Mouse (Mus musculus) myocyte (in vitro differentiated cells): Measurements from ENCODE around the gene Nxph1.

Experiments used
- CEBPB ChIP-seq: IDR thresholded peaks from 2 replicates; pipeline ENCODE4 v1.6.1; 2011; ENCODE audit warnings: mild to moderate bottlenecking, moderate library complexity; ENCODE audit not compliant: poor library complexity, insufficient read depth, severe bottlenecking
- E2F4 ChIP-seq: IDR thresholded peaks from one replicate; pipeline ENCODE4 v1.6.1; 2011; ENCODE audit warnings: mild to moderate bottlenecking, control low read depth, moderate library complexity; ENCODE audit not compliant: insufficient read depth
- MAX ChIP-seq: IDR thresholded peaks from one replicate; pipeline ENCODE4 v1.6.1; 2011; ENCODE audit warnings: low read depth, mild to moderate bottlenecking, control low read depth
- MYOG ChIP-seq, 3 experiments: IDR thresholded peaks; one replicate each; pipeline ENCODE4 v1.6.1; 2011; ENCODE audit warnings: control low read depth in 2 of 3, low read depth in 2 of 3, mild to moderate bottlenecking in 2 of 3; ENCODE audit not compliant: insufficient read length in 2 of 3, control insufficient read depth in 1 of 3, insufficient read depth in 1 of 3
- POLR2A ChIP-seq: IDR thresholded peaks from one replicate; pipeline ENCODE4 v1.6.1; 2011; ENCODE audit warnings: low read depth, mild to moderate bottlenecking, control low read depth, moderate library complexity; ENCODE audit not compliant: insufficient read length
- POLR2AphosphoS2 ChIP-seq: IDR thresholded peaks from one replicate; pipeline ENCODE4 v1.6.1; 2011; ENCODE audit warnings: low read depth, control low read depth; ENCODE audit not compliant: insufficient read length
- REST ChIP-seq: IDR thresholded peaks from one replicate; pipeline ENCODE4 v1.6.1; 2011; ENCODE audit warnings: mild to moderate bottlenecking, control low read depth, moderate library complexity; ENCODE audit not compliant: insufficient read depth, insufficient read length
- TCF12 ChIP-seq: IDR thresholded peaks from one replicate; pipeline ENCODE4 v1.6.1; 2011; ENCODE audit warnings: mild to moderate bottlenecking, control low read depth; ENCODE audit not compliant: poor library complexity, insufficient read depth, severe bottlenecking
- TCF3 ChIP-seq: IDR thresholded peaks from one replicate; pipeline ENCODE4 v1.6.1; 2011; ENCODE audit warnings: low read depth, control low read depth; ENCODE audit not compliant: insufficient read length
- USF1 ChIP-seq: IDR thresholded peaks from one replicate; pipeline ENCODE4 v1.6.1; 2011; ENCODE audit warnings: low read depth, mild to moderate bottlenecking, control low read depth, moderate library complexity

DNA sequence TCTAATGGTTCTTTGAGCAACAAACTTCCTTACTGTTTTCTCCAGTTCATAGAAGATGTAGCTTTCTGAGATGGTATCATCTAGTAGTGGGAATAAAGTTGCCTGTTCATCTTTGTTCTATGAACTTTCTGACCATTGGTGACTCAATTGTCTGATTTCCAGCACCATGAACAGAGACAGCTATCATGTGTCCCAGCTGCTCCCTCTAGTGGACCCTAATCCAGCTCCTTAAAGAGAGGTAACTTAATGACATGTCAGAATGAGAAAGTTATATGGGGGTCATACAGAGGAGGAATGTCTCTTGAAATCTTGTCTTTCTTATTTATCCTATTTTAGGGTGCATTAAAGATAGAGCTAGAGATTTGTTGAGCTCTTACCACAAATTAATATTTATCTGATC lies 286.6 kb downstream of the Nxph1 start:
- TF ChIP-seq USF1 (no peak), CEBPB (no peak), MYOG (IDR thresholded peaks at IDR 0.05; ENCODE audit: control insufficient read depth in 1 of 3, insufficient read depth in 1 of 3, insufficient read length in 2 of 3, low read depth in 2 of 3) (no peak), POLR2A (no peak), E2F4 (no peak), TCF12 (no peak), TCF3 (no peak), REST (no peak), MAX (no peak), POLR2AphosphoS2 (no peak)
